Mouse (Mus musculus): Measurements from ENCODE around the gene Ahnak.
A peak's percentile ranks its signal among the peaks of the same experiment; 100 is the strongest.

Gene Ahnak

GRCm38 (mm10) chr19:8989066-8989566, at the start of gene Ahnak:
Ahnak (plus strand) TSS chr19:8989284.
- DNase-seq (ENCODE audit: low spot score), result peak; percentile 82

- DNase-seq (ENCODE audit: low spot score), result no peak
These were observed 48.5 kb upstream of the Ahnak start for GRCm38 (mm10) chr19:8940526-8941133.

DNA sequence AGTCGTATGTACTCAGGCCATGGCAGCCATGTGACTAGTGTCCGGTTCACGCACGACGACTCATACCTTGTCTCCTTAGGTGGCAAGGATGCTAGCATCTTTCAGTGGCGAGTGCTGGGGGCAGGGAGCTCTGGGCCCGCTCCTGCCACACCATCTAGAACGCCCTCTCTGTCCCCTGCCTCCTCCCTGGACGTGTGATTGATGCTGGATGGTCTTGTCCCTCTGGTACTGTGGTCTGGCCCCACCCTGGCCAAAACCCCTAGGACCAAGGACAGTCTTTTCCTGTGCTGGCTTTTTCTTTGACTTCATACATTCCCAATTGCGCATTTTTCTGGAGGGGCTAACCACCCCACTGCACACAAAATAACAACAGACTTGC, 48.0 kb upstream of the Ahnak start:
- DNase-seq (ENCODE audit: low spot score), result no peak

DNA sequence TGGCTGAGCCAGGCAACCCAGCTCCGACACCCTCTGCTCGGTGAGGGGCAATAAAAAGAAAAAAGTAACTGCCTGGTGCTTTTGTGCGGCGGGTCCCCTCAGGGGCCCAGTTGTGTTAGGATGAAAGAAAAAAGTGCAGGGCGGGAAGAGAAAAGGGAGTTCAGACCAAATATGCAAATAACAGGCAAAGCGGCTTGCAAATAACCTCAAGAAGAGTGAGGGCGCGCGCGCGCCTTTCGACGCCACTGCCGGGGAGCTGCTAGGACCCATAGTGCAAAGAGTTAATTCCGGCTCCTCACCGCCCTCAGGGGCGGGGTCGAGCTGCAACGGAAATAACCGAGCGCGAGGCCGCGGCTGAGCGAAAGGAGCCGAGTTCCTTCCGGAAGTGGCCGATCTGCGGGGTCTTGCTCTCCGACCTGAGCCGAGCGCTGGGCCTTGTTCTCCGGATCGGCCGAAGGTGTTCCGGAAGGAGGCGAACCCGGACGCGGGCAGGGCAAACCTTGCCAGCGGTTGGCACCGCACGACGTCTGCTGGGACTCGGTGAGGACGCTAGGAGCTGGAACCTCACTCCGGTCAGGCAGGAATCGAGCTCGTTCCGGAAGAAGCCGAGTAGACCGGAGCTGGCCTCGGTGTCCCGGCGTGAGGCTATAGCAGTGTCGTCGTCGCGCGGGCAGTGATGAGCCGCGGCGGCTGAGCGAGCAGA, 47.4 kb upstream of the Ahnak start, which contains the start of gene Mta2:
TSS of gene Mta2 (plus strand) at position 361 of the 703 bp plus-strand sequence.
- DNase-seq (ENCODE audit: low spot score), result peak; percentile 96

- no peak for DNase-seq (ENCODE audit: low spot score)
These were observed 46.7 kb upstream of the Ahnak start for GRCm38 (mm10) chr19:8942276-8942964.

DNA sequence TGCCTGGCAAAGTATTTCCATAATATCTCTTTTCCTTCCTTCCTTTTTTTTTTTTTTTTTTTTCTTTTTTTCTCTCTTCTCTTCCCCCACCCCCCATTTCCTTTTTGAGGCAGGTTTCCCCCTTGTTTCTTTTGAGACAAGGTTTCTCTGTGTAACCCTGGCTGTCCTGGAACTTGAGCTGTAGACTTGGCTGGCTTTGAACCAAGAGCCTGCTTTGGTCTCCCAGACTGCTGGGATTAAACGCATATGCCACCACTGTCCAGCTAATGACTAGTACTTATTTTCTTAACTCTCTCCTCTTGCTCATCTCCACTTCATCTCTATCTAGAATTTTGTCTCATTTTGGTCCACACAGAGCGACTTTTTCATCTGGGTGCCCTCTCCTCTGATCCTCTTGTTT, 46.0 kb upstream of the Ahnak start:
- no peak for DNase-seq (ENCODE audit: low spot score)

- DNase-seq (ENCODE audit: low spot score), result no peak
These were observed 45.0 kb upstream of the Ahnak start for GRCm38 (mm10) chr19:8944062-8944461.

GRCm38 (mm10) chr19:8944750-8945149, 44.3 kb upstream of the Ahnak start:
- peak; percentile 68 for DNase-seq (ENCODE audit: low spot score)

DNA sequence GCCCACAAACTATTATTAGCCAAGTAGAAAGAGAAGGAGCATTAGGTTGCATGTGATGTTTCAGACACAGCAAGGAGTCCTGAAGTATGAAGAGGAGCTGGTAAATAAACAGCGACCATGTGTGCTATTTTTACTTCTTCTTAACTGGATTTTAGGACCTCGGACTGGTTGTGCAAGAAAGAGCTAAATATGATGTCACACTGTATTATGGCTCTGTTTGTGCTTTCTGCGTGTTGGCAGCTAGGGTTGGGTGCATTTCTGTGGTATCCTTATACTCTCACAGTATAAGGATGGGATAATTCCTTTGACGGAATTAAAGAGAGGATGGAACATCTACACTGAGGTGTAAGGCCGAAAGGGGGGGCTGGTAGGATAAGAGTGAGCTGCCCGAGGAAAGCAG, 43.8 kb upstream of the Ahnak start:
- no peak for DNase-seq (ENCODE audit: low spot score)

GRCm38 (mm10) chr19:8946929-8947328, 42.2 kb upstream of the Ahnak start:
- DNase-seq (ENCODE audit: low spot score), result no peak

- no peak for DNase-seq (ENCODE audit: low spot score)
These were observed 38.9 kb upstream of the Ahnak start for GRCm38 (mm10) chr19:8950190-8950589.

- DNase-seq (ENCODE audit: low spot score), result no peak
These were observed 36.8 kb upstream of the Ahnak start for GRCm38 (mm10) chr19:8952241-8952640.

DNA sequence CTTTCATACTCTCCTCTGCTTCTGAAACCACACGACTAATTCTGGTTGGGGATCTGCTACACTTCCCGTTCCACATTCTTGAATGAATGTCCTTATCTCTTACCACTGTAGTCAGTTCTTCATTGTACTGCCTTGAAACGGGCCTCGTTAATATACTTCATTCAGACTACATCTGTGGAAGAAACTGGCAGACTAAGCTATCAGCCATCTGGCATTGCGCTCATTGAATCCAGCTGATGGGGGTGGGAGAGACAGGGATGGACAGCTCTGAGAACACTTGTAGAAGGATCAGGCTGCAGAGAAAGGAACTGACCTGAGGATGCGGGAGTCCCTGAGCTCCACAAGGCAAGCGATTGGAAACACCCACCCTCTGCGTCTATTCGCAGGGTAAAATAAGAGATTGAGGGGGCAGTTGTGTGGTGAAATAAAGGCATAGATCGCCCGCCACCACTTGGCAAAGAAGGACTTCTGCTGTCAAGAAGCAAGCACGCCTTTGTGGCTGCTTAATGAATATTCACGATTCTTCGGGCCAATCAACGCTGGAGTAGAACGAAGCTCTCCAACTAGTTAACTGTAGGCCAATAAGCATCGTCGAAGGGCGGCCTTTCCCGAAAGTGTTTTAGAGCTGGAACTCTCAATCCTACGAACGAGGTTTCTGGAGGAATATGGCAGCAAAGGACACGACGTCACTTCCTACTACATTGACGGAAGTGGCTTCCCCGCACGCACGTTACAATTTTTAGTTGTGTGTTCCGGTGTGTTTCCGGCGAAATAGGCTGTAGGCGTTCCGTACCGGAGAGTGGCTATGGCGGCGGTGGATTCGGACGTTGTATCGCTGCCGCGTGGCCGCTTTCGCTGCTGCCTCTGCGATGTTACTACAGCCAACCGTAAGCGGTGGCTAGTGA, 35.7 kb upstream of the Ahnak start, which contains the start of gene Tut1:
TSS of gene Tut1 (plus strand) at position 713 of the 905 bp plus-strand sequence.
- peak; percentile 82 for DNase-seq (ENCODE audit: low spot score)

- no peak for DNase-seq (ENCODE audit: low spot score)
These were observed 34.9 kb upstream of the Ahnak start for GRCm38 (mm10) chr19:8954171-8954570.

GRCm38 (mm10) chr19:8962256-8962655, 26.8 kb upstream of the Ahnak start:
- no peak for DNase-seq (ENCODE audit: low spot score)

DNA sequence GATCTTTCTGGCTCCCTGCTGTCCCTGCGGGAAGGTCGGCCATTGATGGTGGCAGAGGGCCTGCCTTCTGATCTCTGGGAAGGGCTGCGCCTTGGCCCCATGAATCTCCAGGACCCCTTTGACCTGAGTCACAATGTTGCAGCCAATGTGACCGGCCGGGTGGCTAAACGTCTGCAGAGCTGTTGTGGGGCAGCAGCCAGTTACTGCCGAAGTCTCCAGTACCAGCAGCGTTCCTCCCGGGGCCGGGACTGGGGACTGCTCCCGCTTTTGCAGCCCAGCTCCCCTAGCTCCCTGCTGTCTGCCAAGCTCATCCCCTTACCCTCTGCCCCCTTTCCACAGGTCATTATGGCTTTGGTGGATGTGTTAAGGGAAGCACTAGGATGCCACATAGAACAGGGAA, 24.0 kb upstream of the Ahnak start:
- DNase-seq (ENCODE audit: low spot score), result no peak

DNA sequence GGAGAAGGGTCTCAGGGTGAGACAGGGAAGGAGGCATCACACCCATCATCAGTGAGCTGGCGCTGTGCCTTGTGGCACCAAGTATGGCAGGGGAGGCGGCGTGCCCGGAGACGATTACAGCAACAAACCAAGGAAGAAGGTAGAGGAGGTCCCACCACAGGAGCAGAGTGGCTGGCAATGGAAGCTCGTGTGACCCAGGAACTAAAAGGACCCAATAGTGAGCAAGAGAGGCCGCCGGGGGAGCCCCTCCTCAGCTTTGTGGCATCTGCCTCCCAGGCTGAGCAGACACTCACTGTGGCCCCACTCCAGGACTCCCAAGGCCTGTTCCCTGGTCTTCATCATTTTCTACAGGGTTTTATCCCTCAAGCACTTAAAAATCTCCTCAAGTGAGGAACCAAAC, 23.3 kb upstream of the Ahnak start:
- DNase-seq (ENCODE audit: low spot score), result peak; percentile 52

DNA sequence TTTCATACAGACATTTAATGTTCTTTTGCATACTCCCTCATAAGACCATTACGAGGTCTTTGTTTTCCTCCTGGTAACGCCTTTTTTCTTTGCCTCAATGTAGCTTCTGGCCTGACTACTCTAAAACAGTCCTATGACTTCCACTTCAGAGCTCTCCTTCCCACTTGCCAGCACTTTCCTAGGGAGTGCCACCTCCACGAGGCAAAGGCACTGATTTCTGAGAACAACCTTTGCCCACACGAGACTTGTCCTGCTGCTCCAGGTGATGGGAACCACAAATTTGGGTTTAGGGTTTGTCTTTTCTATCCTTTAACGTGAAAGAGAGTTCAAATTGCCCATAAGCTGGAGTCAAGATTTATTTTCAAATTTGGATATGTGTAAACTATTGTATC, 22.9 kb upstream of the Ahnak start:
- DNase-seq (ENCODE audit: low spot score), result no peak

DNA sequence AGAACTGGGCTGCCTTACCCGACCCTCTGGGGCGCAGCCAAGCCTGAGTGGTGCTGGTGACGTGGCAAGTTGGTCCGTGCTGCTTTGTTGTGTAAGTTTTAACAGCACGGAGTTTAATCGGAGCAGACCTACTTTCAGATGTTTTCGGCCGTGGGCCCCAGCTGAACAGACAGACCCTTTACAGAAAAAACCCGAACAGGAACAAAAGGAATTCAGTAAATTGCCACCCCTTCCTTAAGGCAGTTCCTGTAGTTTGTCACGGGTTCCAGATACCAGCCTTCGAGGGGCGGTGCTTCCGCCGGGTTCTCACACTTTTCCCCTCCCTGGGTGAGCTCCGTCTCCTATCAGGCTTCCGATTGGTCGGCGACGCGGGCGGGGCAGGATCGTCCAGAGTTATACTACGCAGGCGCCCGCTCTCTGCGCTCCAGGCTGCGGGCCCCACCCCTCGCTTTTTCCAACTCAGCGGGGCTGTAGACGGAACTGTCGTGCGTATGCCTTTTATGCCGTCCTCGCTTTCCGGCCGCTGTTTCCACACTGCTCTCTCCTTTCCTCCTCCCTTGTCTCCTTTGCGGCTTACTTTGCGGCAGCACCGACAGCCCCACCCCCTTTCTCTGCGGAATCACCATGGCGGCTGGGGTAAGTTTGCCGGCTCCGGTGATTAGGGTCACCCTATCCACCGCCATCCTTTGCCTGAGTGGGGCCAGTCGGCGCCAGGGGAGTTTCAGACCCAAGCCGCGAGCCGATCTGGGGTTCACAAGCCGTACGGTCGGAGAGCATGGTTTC, 22.3 kb upstream of the Ahnak start, which contains the start of gene Eef1g:
TSS of gene Eef1g (plus strand) at position 452 of the 783 bp plus-strand sequence.
- DNase-seq (ENCODE audit: low spot score), result peak; percentile 98

DNA sequence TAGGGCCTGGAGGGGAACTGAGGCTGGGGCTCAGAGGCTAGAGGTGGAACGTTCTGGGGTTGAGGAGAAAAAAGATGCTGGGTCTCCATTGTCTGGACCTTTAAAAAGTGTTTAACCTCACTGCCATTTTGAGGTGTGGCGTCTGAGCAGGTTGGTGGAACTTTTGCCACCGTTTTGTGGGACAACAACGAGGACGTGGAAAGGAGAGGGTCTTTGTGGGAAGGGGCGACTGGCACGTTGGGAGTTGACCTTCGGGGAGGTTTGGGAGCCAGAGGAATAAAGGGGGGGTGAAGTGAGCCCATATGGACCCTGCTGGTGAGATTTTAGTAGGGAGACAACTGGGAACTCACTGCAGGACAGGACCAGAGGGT, 21.7 kb upstream of the Ahnak start:
- DNase-seq (ENCODE audit: low spot score), result no peak

- DNase-seq (ENCODE audit: low spot score), result no peak
These were observed 21.2 kb upstream of the Ahnak start for GRCm38 (mm10) chr19:8967893-8968292.

Data from ovary, postnatal 36 days (tissue).